ENCODE assay signal across 19 mouse cellular contexts in the genomic region with DNA sequence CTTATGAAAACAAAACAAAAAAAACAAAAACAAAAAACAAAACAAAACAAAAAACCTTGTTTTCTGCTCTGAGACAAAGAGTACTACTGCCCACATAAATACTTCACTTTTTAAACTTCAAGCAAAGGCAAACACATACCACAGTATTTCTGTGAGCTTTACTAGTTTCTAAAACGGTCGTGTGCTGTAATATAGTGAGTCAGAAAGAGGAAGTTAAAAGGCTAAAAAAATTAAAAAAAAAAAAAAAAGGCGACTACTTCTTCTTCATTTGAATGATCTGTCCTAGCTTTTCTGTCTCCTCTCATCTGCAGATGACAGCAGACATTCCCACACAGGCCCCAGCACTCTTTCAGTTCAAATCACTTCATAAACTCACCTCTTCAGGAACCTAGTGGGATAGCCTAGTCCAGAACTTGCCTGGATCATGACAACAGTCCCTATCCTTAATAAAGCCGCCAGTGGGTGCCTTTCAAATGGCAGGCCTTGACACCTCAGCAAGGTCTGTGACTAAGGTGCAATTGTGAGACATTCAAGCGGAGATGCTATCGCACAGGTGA. TPM values are rescaled to one million over a fixed set of nuclear protein-coding genes. Genes with fewer than 3 reads are reported as not detected.
DNase-seq lines count a peak whose midpoint lies in the region; ATAC-seq and TF ChIP-seq lines count a peak whose summit lies in the region.
"Had no signal": no experiment of that assay in that cellular context is flagged by ENCODE, and none has a peak within 500 bp of the region (broad histone marks: within the 10 kb centered on the region; RNA-seq: fewer than 3 reads in every experiment).

No protein-coding gene starts in this region.

- no peak for TF ChIP-seq CTCF in bone marrow macrophage, adult 2 months (IDR thresholded peaks at IDR 0.05; ENCODE audit: low read depth, low read length)
- no peak for TF ChIP-seq CTCF in cerebellum, adult 2 months (IDR thresholded peaks at IDR 0.05; ENCODE audit: borderline replicate concordance, insufficient read depth, low read depth, low read length)

- no peaks in the 10 kb centered on the region for H3K36me3 ChIP-seq in heart, embryonic 16.5 days (ENCODE audit: control insufficient read depth, insufficient read depth)
- no peaks in the 10 kb centered on the region for H3K36me3 ChIP-seq in liver, embryonic 16.5 days (ENCODE audit: control insufficient read depth, insufficient read depth)
- H3K36me3 ChIP-seq: heart, embryonic 10.5 days; hindbrain, embryonic 12.5 days; intestine, embryonic 15.5 days; midbrain, embryonic 12.5 days; neural tube, embryonic 13.5 days had no signal

- no peak overlapping the region for H3K4me3 ChIP-seq in heart, embryonic 16.5 days (ENCODE audit: low read length)
- H3K4me3 ChIP-seq in bone marrow macrophage, adult 2 months (ENCODE audit: insufficient read depth, low read length): peak overlapping the region; percentile 53
- H3K4me3 ChIP-seq in liver, embryonic 16.5 days (ENCODE audit: low read depth, low read length): no peak overlapping the region
- no peak overlapping the region for H3K4me3 ChIP-seq in cerebellum, adult 2 months (replicated peaks; ENCODE audit: insufficient read depth, low read depth, low read length)
- H3K4me3 ChIP-seq: heart, embryonic 10.5 days; hindbrain, embryonic 12.5 days; intestine, embryonic 15.5 days; midbrain, embryonic 12.5 days; neural tube, embryonic 13.5 days had no signal

- TF ChIP-seq POLR2A in bone marrow macrophage, adult 2 months (IDR thresholded peaks at IDR 0.05; ENCODE audit: borderline replicate concordance, low read depth, low read length): no peak
- TF ChIP-seq POLR2A in cerebellum, adult 2 months (IDR thresholded peaks at IDR 0.05; ENCODE audit: borderline replicate concordance, insufficient read depth, low read length): no peak

- H3K27ac ChIP-seq in heart, embryonic 16.5 days (ENCODE audit: low read length): 0 out of 2 replicates have a peak overlapping the region, but pooled peaks have one; percentile 19
- H3K27ac ChIP-seq in bone marrow macrophage, adult 2 months (ENCODE audit: insufficient read depth, low read depth, low read length): peak overlapping the region; percentile 97
- H3K27ac ChIP-seq in liver, embryonic 16.5 days (ENCODE audit: low read length): no peak overlapping the region
- no peak overlapping the region for H3K27ac ChIP-seq in cerebellum, adult 2 months (ENCODE audit: insufficient read depth, low read length)
- H3K27ac ChIP-seq: heart, embryonic 10.5 days; hindbrain, embryonic 12.5 days; intestine, embryonic 15.5 days; midbrain, embryonic 12.5 days; neural tube, embryonic 13.5 days had no signal

- no peak for ATAC-seq in heart, embryonic 16.5 days (replicated peaks; ENCODE audit: extremely low read depth, insufficient read depth, low FRiP score)
- no peak for ATAC-seq in liver, embryonic 16.5 days (ENCODE audit: low read depth)
- ATAC-seq: intestine, embryonic 15.5 days; Patski had no signal

- DNase-seq in heart, adult 9 months (ENCODE audit: low spot score in 2 of 2): no peak
- peak; percentile 70 for DNase-seq in 416B (ENCODE audit: low read depth)
- DNase-seq in urinary bladder, adult 2 months (ENCODE audit: low spot score): no peak
- no peak for DNase-seq in cerebellum, adult 2 months
- DNase-seq in layer of hippocampus, postnatal 25 days (ENCODE audit: extremely low spot score in 1 of 2, low spot score in 1 of 2): no peak
- DNase-seq: adrenal gland, adult 8-10 months; cerebellum, adult 11-12 months; gastrocnemius, postnatal 14 days; heart, postnatal 14 days; lung, adult 2 months had no signal

- H3K4me1 ChIP-seq in heart, embryonic 16.5 days (ENCODE audit: control insufficient read depth, insufficient read depth, low read length): peaks cover 13% of the 10 kb centered on the region
- peaks cover 53% of the 10 kb centered on the region for H3K4me1 ChIP-seq in bone marrow macrophage, adult 2 months (ENCODE audit: control insufficient read depth, insufficient read depth, low read length)
- H3K4me1 ChIP-seq in liver, embryonic 16.5 days (ENCODE audit: control insufficient read depth, low read depth, low read length): peaks cover 26% of the 10 kb centered on the region
- H3K4me1 ChIP-seq in cerebellum, adult 2 months (ENCODE audit: control insufficient read depth, insufficient read depth, low read length): peaks cover 6% of the 10 kb centered on the region
- H3K4me1 ChIP-seq: hindbrain, embryonic 12.5 days; midbrain, embryonic 12.5 days; neural tube, embryonic 13.5 days had no signal

- 82% methylated on average over 6 of the region's 6 CpGs for WGBS in heart, embryonic 16.5 days
- WGBS in liver, embryonic 16.5 days (ENCODE audit: insufficient replicate concordance): 46% methylated on average over 6 of the region's 6 CpGs
- 98% methylated on average over 6 of the region's 6 CpGs for WGBS in cerebellum, adult 2 months

- H3K9me3 ChIP-seq in heart, embryonic 16.5 days (replicated peaks; ENCODE audit: control insufficient read depth, low read length): no peaks in the 10 kb centered on the region
- no peaks in the 10 kb centered on the region for H3K9me3 ChIP-seq in liver, embryonic 16.5 days (replicated peaks; ENCODE audit: control insufficient read depth, low read length)
- H3K9me3 ChIP-seq: heart, embryonic 10.5 days; hindbrain, embryonic 12.5 days; intestine, embryonic 15.5 days; midbrain, embryonic 12.5 days; neural tube, embryonic 13.5 days had no signal

- no peak overlapping the region for H3K4me2 ChIP-seq in heart, embryonic 16.5 days (ENCODE audit: low read depth, low read length)
- 0 out of 2 replicates have a peak overlapping the region, but pooled peaks have one; percentile 10 for H3K4me2 ChIP-seq in liver, embryonic 16.5 days (ENCODE audit: low read depth, low read length)
- H3K4me2 ChIP-seq: hindbrain, embryonic 12.5 days; intestine, embryonic 15.5 days; midbrain, embryonic 12.5 days; neural tube, embryonic 13.5 days had no signal

- no peak overlapping the region for H3K9ac ChIP-seq in heart, embryonic 16.5 days (ENCODE audit: low read length)
- no peak overlapping the region for H3K9ac ChIP-seq in liver, embryonic 16.5 days (ENCODE audit: low read depth, low read length)
- H3K9ac ChIP-seq: hindbrain, embryonic 12.5 days; intestine, embryonic 15.5 days; midbrain, embryonic 12.5 days; neural tube, embryonic 13.5 days had no signal

- H3K27me3 ChIP-seq in heart, embryonic 16.5 days (ENCODE audit: control insufficient read depth, insufficient read depth, low read length): no peaks in the 10 kb centered on the region
- no peaks in the 10 kb centered on the region for H3K27me3 ChIP-seq in liver, embryonic 16.5 days (ENCODE audit: control insufficient read depth, insufficient read depth, low read depth, low read length)
- H3K27me3 ChIP-seq in cerebellum, adult 2 months (ENCODE audit: control insufficient read depth, insufficient read depth, low read length): no peaks in the 10 kb centered on the region
- H3K27me3 ChIP-seq: hindbrain, embryonic 12.5 days; intestine, embryonic 15.5 days; midbrain, embryonic 12.5 days; neural tube, embryonic 13.5 days; Patski had no signal

RNA-seq across cellular contexts. Expression of a gene that starts 44.8 kb away (rescaled TPM):
- 78.8 and 86.6 TPM in 2 replicates for polyA plus RNA-seq in heart, embryonic 16.5 days (2015; fragmentation: Nextera tagmentation; extraction: Ambion mirVana)
- polyA plus RNA-seq in bone marrow macrophage, adult 2 months (2012; ENCODE audit: insufficient read depth, insufficient read length, missing spikeins): 63.9 and 65.9 TPM in 2 replicates
- polyA plus RNA-seq in liver, embryonic 16.5 days (2015; fragmentation: Nextera tagmentation; extraction: Ambion mirVana): 63.1 and 64.0 TPM in 2 replicates
- polyA plus RNA-seq in urinary bladder, adult 2 months (2012; rRNA removed): 75.2 and 112 TPM in 2 replicates
- 96.5 and 105 TPM in 2 replicates for polyA plus RNA-seq in cerebellum, adult 2 months (2012; rRNA removed)
- 10 to 100 TPM; 56.6 to 63.4 TPM for total RNA-seq in layer of hippocampus, postnatal 25 days (2021)

RNA-seq across cellular contexts. Expression of a gene that starts 44.8 kb away (rescaled TPM):
- 67.5 and 68.0 TPM in 2 replicates for polyA plus RNA-seq in heart, embryonic 16.5 days (2015; fragmentation: Nextera tagmentation; extraction: Ambion mirVana)
- polyA plus RNA-seq in bone marrow macrophage, adult 2 months (2012; ENCODE audit: insufficient read depth, insufficient read length, missing spikeins): 51.7 and 56.2 TPM in 2 replicates
- 24.3 and 25.0 TPM in 2 replicates for polyA plus RNA-seq in liver, embryonic 16.5 days (2015; fragmentation: Nextera tagmentation; extraction: Ambion mirVana)
- 51.5 and 60.7 TPM in 2 replicates for polyA plus RNA-seq in urinary bladder, adult 2 months (2012; rRNA removed)
- polyA plus RNA-seq in cerebellum, adult 2 months (2012; rRNA removed): 50.3 and 53.0 TPM in 2 replicates
- 10 to 100 TPM; 53.9 to 57.3 TPM for total RNA-seq in layer of hippocampus, postnatal 25 days (2021)

Comparison
In these comparisons a context has a peak if more than half of its experiments do, and no peak if none do; other contexts are left out.
1. H3K27ac ChIP-seq: peak in heart, embryonic 16.5 days (single experiment) and bone marrow macrophage, adult 2 months (single experiment); none in liver, embryonic 16.5 days (single experiment) and cerebellum, adult 2 months (single experiment).